Mouse (Mus musculus): ENCODE results near the gene Stra6. TPM values are rescaled to one million over a fixed set of nuclear protein-coding genes. Genes with fewer than 3 reads are reported as not detected.

Gene Stra6
- polyA plus RNA-seq (2015; fragmentation: Nextera tagmentation; extraction: Ambion mirVana) = 0.15 TPM in 1 of 2 replicates, not detected in the other

DNA sequence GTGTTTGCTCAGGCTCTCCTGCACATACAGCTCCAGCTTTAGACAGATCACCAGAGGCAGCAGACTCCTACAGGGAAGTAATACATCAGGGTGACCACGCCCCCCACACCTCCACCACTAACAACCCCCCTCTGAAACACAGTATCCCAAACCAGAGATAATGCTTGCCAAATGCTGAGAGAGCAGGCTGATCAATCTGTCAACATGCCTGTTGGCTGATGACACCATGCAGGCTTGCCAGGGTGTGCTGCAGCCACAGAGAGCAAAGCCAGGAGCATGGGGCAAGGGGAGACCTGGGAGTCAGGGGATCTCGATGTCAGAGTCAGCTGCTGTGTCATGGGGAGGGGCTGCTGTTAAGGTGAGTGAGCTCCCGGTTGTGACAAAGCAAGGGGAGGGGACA is at the start of gene Stra6:
TSS of gene Stra6 (plus strand) at position 258 of the 400 bp plus-strand sequence.
- 11% methylated on average over 3 of the region's 3 CpGs for WGBS (ENCODE audit: insufficient replicate concordance)
- no peaks in the 10 kb centered on the region for H3K9me3 ChIP-seq (replicated peaks)
- no peak within 1 kb of the TSS for H3K4me3 ChIP-seq (replicated peaks)
- H3K27me3 ChIP-seq = peaks cover 20% of the 10 kb centered on the region
- no peak for ATAC-seq (ENCODE audit: insufficient read depth)
- H3K27ac ChIP-seq (replicated peaks) = no peak within 1 kb of the TSS
- no peak within 1 kb of the TSS for H3K4me2 ChIP-seq
- no peaks in the 10 kb centered on the region for H3K36me3 ChIP-seq (replicated peaks)
- H3K9ac ChIP-seq = no peak within 1 kb of the TSS
- no peaks in the 10 kb centered on the region for H3K4me1 ChIP-seq (replicated peaks)

DNA sequence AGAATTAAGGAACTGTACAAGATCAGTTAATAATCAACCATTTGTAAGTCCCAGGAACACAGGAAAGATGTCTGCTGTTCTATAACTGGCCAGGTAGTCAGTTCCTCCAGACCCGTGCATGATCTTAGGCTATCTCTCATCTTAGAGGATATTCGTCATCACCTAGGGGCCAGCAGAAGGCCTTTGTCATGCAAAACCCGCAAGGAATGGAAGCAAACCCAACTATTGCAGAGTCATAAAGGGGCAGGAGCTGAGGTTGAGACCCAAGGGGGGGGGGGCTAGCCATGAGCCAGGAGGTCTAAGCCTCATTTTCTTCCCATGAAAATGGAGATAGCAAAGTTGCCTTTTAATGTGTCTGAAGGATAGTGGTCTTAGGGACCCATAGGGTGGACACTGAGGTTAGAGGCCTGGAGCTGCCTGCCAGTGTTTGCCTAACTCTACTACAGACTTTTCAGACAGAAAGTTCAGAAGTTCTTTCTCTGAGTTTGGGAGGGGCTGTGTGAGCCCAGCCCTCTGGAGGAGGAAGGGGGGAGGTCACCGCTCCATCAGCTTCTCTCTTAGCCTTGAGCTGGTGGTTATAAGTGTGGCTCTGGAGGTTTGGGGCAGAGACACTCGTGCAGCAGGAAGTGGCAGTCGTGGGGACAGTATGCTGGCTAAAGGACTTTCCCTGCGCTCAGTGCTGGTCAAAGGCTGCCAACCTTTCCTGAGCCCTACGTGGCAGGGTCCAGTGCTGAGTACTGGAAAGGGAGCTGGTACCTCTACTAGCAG is 49.0 kb upstream of the Stra6 start:
- no peak overlapping the region for H3K27ac ChIP-seq (replicated peaks)
- H3K27me3 ChIP-seq = no peaks in the 10 kb centered on the region; the same call in 1 of the 2 replicates
- H3K36me3 ChIP-seq (replicated peaks) = no peaks in the 10 kb centered on the region
- no peak overlapping the region for H3K4me3 ChIP-seq (replicated peaks)
- no peaks in the 10 kb centered on the region for H3K9me3 ChIP-seq (replicated peaks)
- WGBS (ENCODE audit: insufficient replicate concordance) = 29% methylated on average over 8 of the region's 8 CpGs
- no peaks in the 10 kb centered on the region for H3K4me1 ChIP-seq (replicated peaks)
- H3K9ac ChIP-seq = no peak overlapping the region
- H3K4me2 ChIP-seq = no peak overlapping the region
- no peak for ATAC-seq (ENCODE audit: insufficient read depth)

DNA sequence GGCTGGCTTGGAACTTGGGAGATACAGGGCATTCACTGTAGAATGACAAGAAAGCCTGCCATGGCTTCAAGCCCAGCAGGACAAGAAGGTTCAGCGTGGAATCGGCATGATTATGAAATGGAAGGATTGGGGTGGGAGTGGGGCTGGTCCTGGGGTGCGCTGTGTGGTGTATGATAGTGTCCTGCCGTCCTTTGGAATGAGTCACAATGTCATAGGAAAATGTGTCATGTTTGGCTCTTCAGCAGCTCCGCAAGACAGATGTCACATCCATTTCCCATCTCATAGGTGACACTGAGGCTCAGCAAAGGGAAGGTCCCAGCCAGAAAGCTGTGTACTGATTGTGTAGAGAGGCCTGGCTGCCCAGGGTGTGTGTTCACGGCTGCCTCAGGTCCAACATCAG is 47.7 kb upstream of the Stra6 start:
- H3K9me3 ChIP-seq (replicated peaks) = no peaks in the 10 kb centered on the region
- H3K36me3 ChIP-seq (replicated peaks) = no peaks in the 10 kb centered on the region
- H3K4me3 ChIP-seq (replicated peaks) = no peak overlapping the region
- no peak overlapping the region for H3K4me2 ChIP-seq
- no peak overlapping the region for H3K9ac ChIP-seq
- H3K27ac ChIP-seq (replicated peaks) = no peak overlapping the region
- no peaks in the 10 kb centered on the region for H3K4me1 ChIP-seq (replicated peaks)
- 67% methylated on average over 6 of the region's 6 CpGs for WGBS (ENCODE audit: insufficient replicate concordance)
- no peak for ATAC-seq (ENCODE audit: insufficient read depth)
- H3K27me3 ChIP-seq = no peaks in the 10 kb centered on the region; the same call in 1 of the 2 replicates

DNA sequence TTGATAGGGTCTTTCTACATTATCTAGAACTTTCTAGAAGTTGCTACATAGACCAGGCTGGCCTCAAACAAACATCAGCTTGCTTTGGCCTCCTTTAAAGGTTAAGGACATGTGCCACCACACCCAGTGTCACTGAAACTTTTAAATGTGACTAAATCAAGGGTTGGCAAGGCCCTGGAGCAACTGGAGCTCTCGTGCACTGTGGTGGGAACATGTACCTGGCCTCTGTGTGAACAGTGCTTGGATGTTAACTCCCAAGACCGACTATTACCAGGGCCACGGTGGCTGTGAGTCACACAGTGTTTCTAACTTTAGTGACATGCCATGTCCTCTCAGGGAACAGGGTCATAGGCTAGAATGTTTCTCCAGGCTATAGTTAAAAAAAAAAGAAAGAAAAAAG is 46.6 kb upstream of the Stra6 start:
- Histone ChIP-seq H3K9me3 (replicated peaks) (no peaks in the 10 kb centered on the region), H3K36me3 (replicated peaks) (no peaks in the 10 kb centered on the region), H3K4me1 (replicated peaks) (no peaks in the 10 kb centered on the region), H3K4me2 (no peak overlapping the region), H3K27ac (replicated peaks) (no peak overlapping the region), H3K9ac (no peak overlapping the region), H3K27me3 (no peaks in the 10 kb centered on the region; the same call in 1 of the 2 replicates), H3K4me3 (replicated peaks) (no peak overlapping the region)
- 61% methylated on average over 3 of the region's 3 CpGs for WGBS (ENCODE audit: insufficient replicate concordance)
- ATAC-seq (ENCODE audit: insufficient read depth) = no peak

DNA sequence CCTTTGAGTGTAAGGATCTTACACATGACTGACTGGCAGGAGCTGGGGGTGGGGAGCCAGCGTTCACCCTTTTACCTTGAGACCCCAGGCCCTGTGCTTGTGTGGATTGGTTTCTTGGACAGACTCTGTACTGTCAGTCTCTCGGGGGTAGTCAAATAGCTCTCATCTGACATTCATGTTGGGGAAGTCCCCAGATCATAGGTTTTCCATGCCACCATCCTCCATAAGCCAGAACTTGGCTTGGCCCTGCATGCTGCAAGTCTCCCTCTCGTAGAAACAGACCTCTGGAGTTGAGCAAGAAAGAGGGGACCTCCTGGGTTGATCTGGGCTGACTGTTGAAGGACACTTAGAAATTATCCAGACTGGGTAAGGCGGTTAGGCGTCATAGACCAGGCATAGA is 45.2 kb upstream of the Stra6 start:
- 62% methylated on average over 5 of the region's 5 CpGs for WGBS (ENCODE audit: insufficient replicate concordance)
- Histone ChIP-seq H3K27ac (replicated peaks) (no peak overlapping the region), H3K9ac (no peak overlapping the region), H3K9me3 (replicated peaks) (no peaks in the 10 kb centered on the region), H3K4me2 (no peak overlapping the region), H3K4me1 (replicated peaks) (no peaks in the 10 kb centered on the region), H3K27me3 (no peaks in the 10 kb centered on the region), H3K36me3 (replicated peaks) (no peaks in the 10 kb centered on the region), H3K4me3 (replicated peaks) (no peak overlapping the region)
- ATAC-seq (ENCODE audit: insufficient read depth) = no peak

DNA sequence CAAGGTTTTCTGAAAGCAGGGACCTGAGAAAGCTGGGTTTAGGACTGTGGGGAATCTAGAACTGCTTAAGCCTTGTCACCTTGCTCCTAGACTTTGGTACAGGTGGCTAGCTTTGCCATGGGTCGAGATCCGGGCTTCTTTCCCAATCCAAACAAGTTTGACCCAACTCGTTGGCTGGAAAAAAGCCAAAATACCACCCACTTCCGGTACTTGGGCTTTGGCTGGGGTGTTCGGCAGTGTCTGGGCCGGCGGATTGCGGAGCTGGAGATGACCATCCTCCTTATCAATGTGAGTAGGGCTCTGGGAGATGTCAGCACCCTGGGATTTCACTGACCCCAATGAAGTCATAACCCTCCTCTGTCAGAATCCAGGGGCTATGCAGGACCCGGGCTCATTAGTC is 37.6 kb upstream of the Stra6 start:
- H3K9me3 ChIP-seq (replicated peaks) = no peaks in the 10 kb centered on the region
- H3K36me3 ChIP-seq (replicated peaks) = no peaks in the 10 kb centered on the region
- H3K27ac ChIP-seq (replicated peaks) = no peak overlapping the region
- no peak overlapping the region for H3K9ac ChIP-seq
- no peak overlapping the region for H3K4me3 ChIP-seq (replicated peaks)
- WGBS (ENCODE audit: insufficient replicate concordance) = 62% methylated on average over 9 of the region's 9 CpGs
- no peaks in the 10 kb centered on the region for H3K4me1 ChIP-seq (replicated peaks)
- ATAC-seq (ENCODE audit: insufficient read depth) = no peak
- H3K27me3 ChIP-seq = no peaks in the 10 kb centered on the region
- H3K4me2 ChIP-seq = no peak overlapping the region

DNA sequence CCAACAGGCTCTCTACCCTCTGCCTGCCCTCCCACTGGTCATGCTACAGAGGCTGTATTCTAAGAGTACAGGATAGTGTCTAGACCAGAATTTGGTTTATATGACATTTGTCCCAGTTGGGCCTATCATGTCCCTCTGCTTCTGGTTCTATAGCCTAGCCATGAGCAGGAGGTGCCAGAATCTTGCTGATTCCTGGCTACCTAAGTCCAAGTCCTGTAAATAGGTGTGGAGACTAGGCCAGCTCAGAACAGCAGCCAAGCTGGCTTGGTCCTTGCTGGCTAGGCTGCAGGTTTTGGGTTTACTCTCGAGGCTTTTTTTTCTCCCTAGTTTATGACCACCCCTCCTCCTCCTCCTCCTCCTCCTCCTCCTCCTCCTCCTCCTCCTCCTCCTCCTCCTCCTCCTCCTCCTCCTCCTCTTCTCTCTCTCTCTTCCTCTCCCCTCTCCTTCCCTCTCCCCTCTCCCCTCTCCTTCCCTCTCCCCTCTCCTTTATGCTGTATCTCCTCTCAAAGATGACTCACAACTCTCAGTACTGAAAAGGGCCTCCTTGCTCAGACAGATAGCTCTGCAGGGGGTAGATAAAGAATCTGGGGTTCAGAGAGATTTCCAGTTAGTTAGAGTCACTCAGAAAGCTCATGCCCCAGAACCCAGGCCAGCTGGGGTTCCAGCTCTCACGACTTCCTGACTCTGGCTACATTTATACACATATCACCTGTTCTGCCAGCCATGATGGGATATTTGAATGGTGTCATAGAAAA is 36.0 kb upstream of the Stra6 start:
- Histone ChIP-seq H3K4me2 (no peak overlapping the region), H3K9ac (no peak overlapping the region), H3K27ac (replicated peaks) (no peak overlapping the region), H3K36me3 (replicated peaks) (no peaks in the 10 kb centered on the region), H3K27me3 (no peaks in the 10 kb centered on the region), H3K4me3 (replicated peaks) (no peak overlapping the region), H3K4me1 (replicated peaks) (no peaks in the 10 kb centered on the region), H3K9me3 (replicated peaks) (no peaks in the 10 kb centered on the region)
- ATAC-seq (ENCODE audit: insufficient read depth) = no peak
- WGBS (ENCODE audit: insufficient replicate concordance) = 26% methylated on average over 2 of the region's 2 CpGs

DNA sequence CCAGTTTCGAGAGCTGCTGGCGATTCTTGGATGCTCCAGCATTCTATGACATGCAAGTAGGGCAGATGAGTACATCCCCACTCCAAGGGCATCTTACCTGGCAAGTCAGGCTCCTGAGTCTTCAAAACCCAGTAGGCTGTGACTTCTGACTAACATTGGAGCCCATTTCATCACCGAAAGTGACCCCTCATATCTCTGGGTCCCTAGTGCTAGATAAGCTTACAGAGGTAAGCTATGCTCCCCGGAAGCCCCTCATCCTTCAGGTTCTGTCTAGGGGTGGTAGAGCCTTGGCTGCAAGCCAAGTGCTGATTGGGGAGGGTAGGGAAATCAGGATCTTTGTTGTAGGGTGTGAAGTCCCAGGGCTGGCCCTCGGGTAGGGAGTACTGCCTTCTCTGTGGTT is 34.7 kb upstream of the Stra6 start:
- WGBS (ENCODE audit: insufficient replicate concordance) = 47% methylated on average over 5 of the region's 5 CpGs
- ATAC-seq (ENCODE audit: insufficient read depth) = no peak

DNA sequence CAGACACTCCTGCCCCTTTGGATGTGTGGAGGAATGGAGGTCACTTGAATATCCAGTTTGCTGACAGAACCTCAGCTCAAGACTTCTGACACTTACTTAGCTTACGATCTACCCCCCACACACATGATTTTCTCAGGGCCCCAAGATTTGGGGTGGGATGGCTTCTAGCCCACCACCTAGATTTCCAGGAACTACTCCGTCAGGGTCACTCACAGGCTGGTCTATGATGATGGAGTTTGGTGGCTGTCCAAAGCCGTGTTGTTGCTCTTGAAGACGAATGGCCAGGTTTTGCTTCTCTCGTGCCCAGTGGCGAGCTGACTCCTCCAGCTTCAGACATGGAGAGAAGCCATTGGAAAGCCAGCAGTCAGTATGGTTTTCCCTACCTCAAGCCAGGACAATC is 34.0 kb upstream of the Stra6 start:
- H3K4me2 ChIP-seq = no peak overlapping the region
- no peaks in the 10 kb centered on the region for H3K9me3 ChIP-seq (replicated peaks)
- H3K36me3 ChIP-seq (replicated peaks) = no peaks in the 10 kb centered on the region
- WGBS (ENCODE audit: insufficient replicate concordance) = 55% methylated on average over 6 of the region's 6 CpGs
- no peak overlapping the region for H3K4me3 ChIP-seq (replicated peaks)
- H3K9ac ChIP-seq = no peak overlapping the region
- H3K27ac ChIP-seq (replicated peaks) = no peak overlapping the region
- no peaks in the 10 kb centered on the region for H3K4me1 ChIP-seq (replicated peaks)
- ATAC-seq (ENCODE audit: insufficient read depth) = no peak
- 0 out of 2 replicates have a peak, but pooled peaks cover 3% of the 10 kb centered on the region for H3K27me3 ChIP-seq

More for the DNA sequence above, 34.7 kb upstream of the Stra6 start:
- H3K27me3 ChIP-seq = 0 out of 2 replicates have a peak, but pooled peaks cover under 1% of the 10 kb centered on the region
- H3K36me3 ChIP-seq (replicated peaks) = no peaks in the 10 kb centered on the region
- no peak overlapping the region for H3K4me2 ChIP-seq
- H3K9me3 ChIP-seq (replicated peaks) = no peaks in the 10 kb centered on the region
- no peak overlapping the region for H3K27ac ChIP-seq (replicated peaks)
- H3K4me1 ChIP-seq (replicated peaks) = no peaks in the 10 kb centered on the region
- H3K4me3 ChIP-seq (replicated peaks) = no peak overlapping the region
- no peak overlapping the region for H3K9ac ChIP-seq

DNA sequence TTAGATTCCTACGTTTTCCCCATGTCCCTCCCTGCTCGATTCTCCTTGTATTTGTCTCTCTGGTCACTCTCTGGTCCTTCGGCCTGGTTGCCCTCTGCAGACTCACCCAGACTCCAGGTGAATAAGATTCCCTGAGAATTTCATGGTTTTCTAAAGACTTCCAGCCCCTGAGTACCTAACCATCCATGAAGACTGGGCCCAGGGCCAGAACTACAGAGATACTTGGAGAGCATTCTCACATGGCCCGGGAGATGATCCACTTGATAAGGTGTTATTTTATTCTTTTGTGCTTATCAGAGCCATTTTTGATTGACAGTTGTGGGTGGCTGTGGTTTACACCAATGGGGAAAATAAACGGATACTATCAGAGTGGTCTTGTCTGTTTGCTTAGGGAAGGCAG is 31.7 kb upstream of the Stra6 start:
- no peak overlapping the region for H3K27ac ChIP-seq (replicated peaks)
- H3K36me3 ChIP-seq (replicated peaks) = no peaks in the 10 kb centered on the region
- H3K9ac ChIP-seq = no peak overlapping the region
- H3K4me3 ChIP-seq (replicated peaks) = no peak overlapping the region
- H3K4me2 ChIP-seq = no peak overlapping the region
- H3K27me3 ChIP-seq = peaks cover 4% of the 10 kb centered on the region; the same call in 1 of the 2 replicates
- WGBS (ENCODE audit: insufficient replicate concordance) = 36% methylated on average over 5 of the region's 5 CpGs
- H3K4me1 ChIP-seq (replicated peaks) = no peaks in the 10 kb centered on the region
- no peaks in the 10 kb centered on the region for H3K9me3 ChIP-seq (replicated peaks)
- ATAC-seq (ENCODE audit: insufficient read depth) = no peak

DNA sequence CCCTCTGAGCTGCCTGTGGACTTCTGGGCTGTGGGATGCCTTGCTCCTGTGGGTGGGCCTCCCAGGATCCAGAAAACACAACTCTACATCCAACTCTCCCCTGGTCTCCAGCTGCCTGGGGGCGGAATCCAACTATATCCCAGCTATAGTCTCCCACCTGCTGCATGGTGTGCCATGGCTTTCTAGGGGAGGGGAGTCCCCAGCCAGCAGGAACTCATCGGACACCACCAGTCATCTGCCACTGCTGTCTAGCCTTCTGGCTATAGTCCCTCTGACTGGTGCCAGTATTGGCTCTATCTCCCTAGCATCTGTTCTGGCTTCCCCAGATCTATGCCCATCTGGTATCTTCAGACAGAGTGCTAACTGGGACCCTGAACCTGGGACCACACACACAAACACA is 28.1 kb upstream of the Stra6 start:
- Histone ChIP-seq H3K4me3 (replicated peaks) (no peak overlapping the region), H3K27me3 (peaks cover 27% of the 10 kb centered on the region), H3K9me3 (replicated peaks) (no peaks in the 10 kb centered on the region), H3K27ac (replicated peaks) (no peak overlapping the region), H3K9ac (no peak overlapping the region), H3K36me3 (replicated peaks) (no peaks in the 10 kb centered on the region), H3K4me2 (no peak overlapping the region), H3K4me1 (replicated peaks) (no peaks in the 10 kb centered on the region)
- 60% methylated on average over 2 of the region's 2 CpGs for WGBS (ENCODE audit: insufficient replicate concordance)
- no peak for ATAC-seq (ENCODE audit: insufficient read depth)
